Mouse (Mus musculus) ES-Bruce4 (cell line): ENCODE data around the gene Sh3rf3. TPM values are rescaled to one million over a fixed set of nuclear protein-coding genes. Genes with fewer than 3 reads are reported as not detected.

Source experiments
- H3K27ac ChIP-seq: 2 replicates; pipeline ENCODE4 v1.5.1; 2012; ENCODE audit warnings: low read length, inconsistent platforms; ENCODE audit not compliant: insufficient read depth
- H3K27me3 ChIP-seq: 2 replicates; pipeline ENCODE4 v1.6.1; 2012; ENCODE audit warnings: mild to moderate bottlenecking, low read length, inconsistent platforms; ENCODE audit not compliant: control insufficient read depth, poor library complexity, insufficient read depth, severe bottlenecking
- H3K36me3 ChIP-seq: 2 replicates; pipeline ENCODE4 v1.6.1; 2012; ENCODE audit warnings: inconsistent platforms, mild to moderate bottlenecking, low read length, moderate library complexity; ENCODE audit not compliant: control insufficient read depth, poor library complexity, insufficient read depth, severe bottlenecking
- H3K4me1 ChIP-seq: one replicate; pipeline ENCODE4 v1.8.1; 2011; ENCODE audit warnings: low read length; ENCODE audit not compliant: control insufficient read depth, insufficient read depth
- H3K4me3 ChIP-seq: 2 replicates; pipeline ENCODE4 v1.5.1; 2011; ENCODE audit warnings: low read depth, mild to moderate bottlenecking, low read length
- H3K9ac ChIP-seq: 2 replicates; pipeline ENCODE4 v1.6.1; 2012; ENCODE audit warnings: low read depth, mild to moderate bottlenecking, inconsistent platforms; ENCODE audit not compliant: poor library complexity, severe bottlenecking
- H3K9me3 ChIP-seq: replicated peaks from 2 replicates; pipeline ENCODE4 v1.6.1; 2012; ENCODE audit warnings: mild to moderate bottlenecking, low read length, inconsistent platforms; ENCODE audit not compliant: control insufficient read depth, poor library complexity, insufficient read depth, severe bottlenecking
- CTCF ChIP-seq: IDR thresholded peaks from one replicate; pipeline ENCODE4 v1.8.1; 2011; ENCODE audit warnings: low read depth, low read length
- EP300 ChIP-seq: IDR thresholded peaks from 2 replicates; pipeline ENCODE4 v1.6.1; 2011; ENCODE audit warnings: low read depth, low read length; ENCODE audit not compliant: insufficient read depth
- POLR2A ChIP-seq: IDR thresholded peaks from one replicate; pipeline ENCODE4 v1.8.1; 2011; ENCODE audit warnings: low read length; ENCODE audit not compliant: insufficient read depth
- polyA plus RNA-seq: library from polyadenylated mRNA; stranded (reverse); fragments of >200 nt; gene quantifications from 2 replicates; pipeline ENCODE4 v1.2.4, GENCODE M21; 2011; ENCODE audit warnings: low read depth; ENCODE audit not compliant: missing spikeins, insufficient read depth, insufficient read length

The Sh3rf3 gene
- polyA plus RNA-seq, 1 experiment: 0.55 TPM

DNA sequence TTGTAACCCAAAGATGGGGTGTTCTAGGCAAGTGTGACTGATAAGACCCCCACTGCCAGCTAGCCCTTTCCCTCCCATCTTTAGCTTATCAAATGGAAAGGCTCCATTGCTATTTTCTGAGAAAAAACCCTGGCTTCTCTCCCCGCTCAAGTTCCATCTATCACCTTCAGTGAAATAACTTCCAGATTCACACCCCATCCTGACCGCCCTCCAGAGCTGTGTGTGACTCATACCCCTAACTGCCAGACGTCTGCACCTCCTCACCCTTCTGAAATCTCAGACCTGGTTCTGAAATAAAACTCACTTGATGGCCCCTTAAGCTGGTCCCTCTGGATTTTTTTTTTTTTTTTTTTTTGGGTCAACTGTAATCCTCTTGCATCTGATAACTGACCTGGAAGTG is 5.2 kb upstream of the Sh3rf3 start:
- Histone ChIP-seq H3K36me3 (no peaks in the 10 kb centered on the region), H3K9ac (no peak overlapping the region), H3K4me1 (no peaks in the 10 kb centered on the region), H3K4me3 (no peak overlapping the region), H3K9me3 (no peaks in the 10 kb centered on the region), H3K27ac (no peak overlapping the region), H3K27me3 (0 out of 2 replicates have a peak, but pooled peaks cover under 1% of the 10 kb centered on the region)
- no peak for TF ChIP-seq CTCF
- TF ChIP-seq EP300: no peak
- no peak for TF ChIP-seq POLR2A

DNA sequence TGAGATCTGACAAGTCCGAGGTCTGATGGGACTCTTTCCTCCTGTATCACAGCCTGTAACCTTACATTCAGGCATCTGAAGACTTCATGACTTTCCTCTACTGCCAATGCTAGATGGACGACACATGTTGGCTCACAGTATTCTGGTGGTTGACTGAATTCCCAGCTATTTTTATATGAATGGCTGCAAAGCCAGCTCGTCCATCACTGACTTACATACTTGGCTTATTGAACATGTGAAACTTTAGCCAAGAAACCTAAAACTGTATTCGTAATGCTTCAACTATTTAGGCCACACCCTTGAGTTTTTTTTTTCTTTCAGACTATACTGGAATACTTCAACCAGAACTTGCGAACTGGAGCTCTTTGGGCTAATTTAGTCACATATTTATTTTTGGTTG is 3.0 kb upstream of the Sh3rf3 start:
- no peak for TF ChIP-seq EP300
- TF ChIP-seq CTCF: no peak
- TF ChIP-seq POLR2A: no peak
- Histone ChIP-seq H3K4me3 (no peak overlapping the region), H3K9ac (no peak overlapping the region), H3K36me3 (no peaks in the 10 kb centered on the region), H3K4me1 (no peaks in the 10 kb centered on the region), H3K9me3 (no peaks in the 10 kb centered on the region), H3K27me3 (peaks cover 1% of the 10 kb centered on the region; the same call in 1 of the 2 replicates), H3K27ac (no peak overlapping the region)

DNA sequence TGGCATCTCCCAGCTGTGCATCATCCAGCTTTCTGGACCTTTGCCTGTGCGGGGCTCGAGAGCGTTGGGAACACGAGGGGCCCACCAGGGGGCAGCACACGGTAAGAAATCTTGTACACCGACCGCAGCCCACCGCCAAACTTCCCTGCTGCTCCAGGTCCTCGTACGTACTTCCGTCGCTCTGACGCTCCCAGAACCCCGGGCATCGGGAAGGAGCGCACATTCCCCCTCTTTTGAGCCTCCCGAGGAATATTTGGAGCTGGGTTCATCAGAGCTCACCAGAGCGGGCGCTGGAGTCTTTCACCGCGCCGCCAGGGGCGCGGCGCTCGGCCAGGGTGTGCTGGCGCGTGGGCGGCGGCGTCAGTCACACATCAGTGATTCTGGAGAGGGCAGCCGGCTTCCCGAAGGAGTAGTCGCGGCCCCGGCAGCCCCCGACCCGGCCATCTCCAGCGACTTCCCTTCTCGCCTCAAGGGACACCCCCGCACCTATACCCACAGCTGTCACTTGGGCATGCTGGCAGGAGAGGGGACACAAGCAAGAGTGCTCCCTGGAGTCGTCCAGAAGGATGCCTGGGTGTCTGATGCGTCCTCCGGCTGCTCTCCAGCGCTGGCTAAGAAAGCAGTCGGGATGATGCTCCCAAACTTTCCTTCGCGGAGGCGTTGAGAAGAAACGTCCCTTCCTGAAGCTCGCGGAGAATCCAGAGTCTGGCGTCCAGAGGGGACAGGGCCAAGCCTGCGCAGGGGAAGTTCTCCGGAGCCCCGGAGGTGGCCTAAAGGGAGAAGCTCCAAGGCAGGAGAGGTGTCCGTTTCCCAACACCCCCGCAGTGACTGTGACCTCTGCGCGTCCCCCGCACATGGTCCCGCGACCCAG is 714 bp upstream of the Sh3rf3 start:
- H3K9me3 ChIP-seq: no peaks in the 10 kb centered on the region
- H3K9ac ChIP-seq: peak overlapping the region; percentile 50
- no peaks in the 10 kb centered on the region for H3K36me3 ChIP-seq
- no peaks in the 10 kb centered on the region for H3K4me1 ChIP-seq
- H3K27me3 ChIP-seq: peaks cover 1% of the 10 kb centered on the region; the same call in 1 of the 2 replicates
- no peak overlapping the region for H3K27ac ChIP-seq
- TF ChIP-seq POLR2A (no peak), CTCF (peak; percentile 63), EP300 (0 out of 2 replicates have a peak, but pooled peaks have one; percentile 17)
- peak overlapping the region; percentile 55 for H3K4me3 ChIP-seq

DNA sequence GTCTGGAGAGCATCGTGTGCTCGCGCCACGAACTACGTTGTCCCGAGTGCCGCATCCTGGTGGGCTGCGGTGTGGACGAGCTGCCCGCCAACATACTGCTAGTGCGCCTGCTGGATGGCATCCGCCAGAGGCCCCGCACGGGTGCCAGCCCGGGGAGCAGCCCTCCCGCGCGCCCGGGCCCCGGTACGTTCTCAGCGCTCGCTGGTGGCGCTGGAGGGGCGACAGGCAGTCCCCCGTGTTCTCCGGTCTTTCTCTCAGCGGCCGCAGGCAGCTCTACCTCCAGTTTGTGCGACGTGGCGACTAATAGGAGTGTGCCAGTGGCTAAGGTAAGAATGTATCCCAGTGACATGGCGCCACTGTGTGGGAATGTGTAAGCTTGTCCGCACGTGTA is 637 bp downstream of the Sh3rf3 start:
- no peak for TF ChIP-seq CTCF
- TF ChIP-seq POLR2A: no peak
- TF ChIP-seq EP300: no peak
- Histone ChIP-seq H3K9me3 (no peaks in the 10 kb centered on the region), H3K4me1 (no peaks in the 10 kb centered on the region), H3K27ac (no peak overlapping the region), H3K4me3 (peak overlapping the region; percentile 55), H3K27me3 (peaks cover 1% of the 10 kb centered on the region; the same call in 1 of the 2 replicates), H3K36me3 (no peaks in the 10 kb centered on the region), H3K9ac (peak overlapping the region; percentile 50)

DNA sequence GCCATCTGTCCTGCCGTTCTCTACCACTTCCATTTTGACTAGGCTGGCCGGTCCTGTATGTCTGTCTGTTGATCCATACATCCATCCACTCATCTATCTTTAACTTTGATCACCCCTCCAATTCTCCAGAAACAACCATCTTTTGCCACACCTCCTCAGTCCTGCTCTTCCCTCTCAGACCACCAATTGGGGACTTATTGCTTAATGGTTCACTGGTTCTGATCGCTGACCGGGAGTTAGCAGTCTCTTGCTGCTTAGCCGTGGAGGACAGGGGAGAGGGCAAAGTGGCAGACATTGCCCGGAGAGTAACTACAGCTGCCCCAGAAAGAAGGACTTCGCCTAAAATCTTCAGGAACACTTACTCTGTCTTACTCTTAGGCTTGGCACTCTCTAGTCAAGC is 1.3 kb downstream of the Sh3rf3 start:
- Histone ChIP-seq H3K9me3 (no peaks in the 10 kb centered on the region), H3K36me3 (no peaks in the 10 kb centered on the region), H3K27ac (no peak overlapping the region), H3K4me3 (no peak overlapping the region), H3K4me1 (no peaks in the 10 kb centered on the region), H3K9ac (no peak overlapping the region), H3K27me3 (peaks cover 1% of the 10 kb centered on the region; the same call in 1 of the 2 replicates)
- TF ChIP-seq CTCF: no peak
- TF ChIP-seq POLR2A: no peak
- no peak for TF ChIP-seq EP300

DNA sequence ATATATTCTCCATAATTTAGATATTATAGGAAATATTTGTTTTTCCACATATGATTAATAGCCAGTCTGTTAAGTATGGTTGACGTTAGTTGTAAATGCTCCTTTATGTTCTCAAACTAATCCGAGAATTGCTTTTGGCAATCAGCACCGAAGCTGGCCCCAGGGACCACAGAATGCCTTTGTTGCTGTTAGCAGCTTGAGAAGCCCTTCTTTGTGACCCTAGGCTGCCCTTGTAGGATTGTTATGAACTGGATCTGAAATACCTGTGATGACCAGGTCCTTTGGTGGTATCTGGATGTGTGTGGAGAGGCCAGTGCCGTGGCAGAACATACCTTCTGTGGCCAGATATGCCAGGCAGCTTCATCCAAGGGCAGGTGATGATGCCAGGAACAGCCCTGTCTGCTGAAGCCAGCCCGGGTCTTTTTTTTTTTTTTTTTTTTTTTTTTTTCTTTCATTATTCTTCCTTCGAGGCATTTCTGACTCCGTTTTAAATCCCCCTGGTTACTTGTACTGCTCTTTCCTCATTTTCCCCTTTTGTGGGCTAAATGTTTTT is 10.9 kb downstream of the Sh3rf3 start:
- Histone ChIP-seq H3K4me1 (no peaks in the 10 kb centered on the region), H3K36me3 (no peaks in the 10 kb centered on the region), H3K27me3 (no peaks in the 10 kb centered on the region), H3K27ac (no peak overlapping the region), H3K9me3 (no peaks in the 10 kb centered on the region), H3K4me3 (no peak overlapping the region), H3K9ac (no peak overlapping the region)
- no peak for TF ChIP-seq EP300
- no peak for TF ChIP-seq POLR2A
- TF ChIP-seq CTCF: no peak
